Mouse (Mus musculus) limb, embryonic 14.5 days (tissue): Measurements from ENCODE around the gene Sema5b. TPM values are rescaled to one million over a fixed set of nuclear protein-coding genes. Genes with fewer than 3 reads are reported as not detected.

ENCODE experiments used
- ATAC-seq: fragments of 200-750 bp; cut with Nextera tagmentation; 2 replicates; pipeline ENCODE4 v1.8.0; 2017; ENCODE audit warnings: low read depth, moderate number of reproducible peaks, moderate TSS enrichment; ENCODE audit not compliant: low FRiP score
- DNase-seq: peaks from one replicate; pipeline ENCODE4 v3.0.0-alpha.2; 2015; ENCODE audit warnings: low spot score
- H3K27ac ChIP-seq: fragments of 300-500 bp; sonication (generic); replicated peaks from 2 replicates; pipeline ENCODE4 v1.5.1; 2014; ENCODE audit warnings: low read depth, mild to moderate bottlenecking, low read length, moderate library complexity, mixed read lengths
- H3K27me3 ChIP-seq: fragments of 300-500 bp; sonication (generic); 2 replicates; pipeline ENCODE4 v1.6.1; 2014; ENCODE audit warnings: low read length, mixed read lengths; ENCODE audit not compliant: control insufficient read depth, insufficient read depth
- H3K36me3 ChIP-seq: fragments of 300-500 bp; sonication (generic); 2 replicates; pipeline ENCODE4 v1.6.1; 2014; ENCODE audit warnings: mild to moderate bottlenecking, low read length, moderate library complexity, mixed read lengths; ENCODE audit not compliant: control insufficient read depth, insufficient read depth
- H3K4me1 ChIP-seq: fragments of 300-500 bp; sonication (generic); 2 replicates; pipeline ENCODE4 v1.6.1; 2014; ENCODE audit warnings: antibody characterized with exemption, low read length, mixed read lengths; ENCODE audit not compliant: control insufficient read depth, insufficient read depth
- H3K4me2 ChIP-seq: fragments of 300-500 bp; sonication (generic); replicated peaks from 2 replicates; pipeline ENCODE4 v1.6.1; 2014; ENCODE audit warnings: low read depth, mild to moderate bottlenecking, low read length, moderate library complexity; ENCODE audit not compliant: severe bottlenecking
- H3K4me3 ChIP-seq: fragments of 300-500 bp; sonication (generic); replicated peaks from 2 replicates; pipeline ENCODE4 v1.5.1; 2014; ENCODE audit warnings: low read length
- H3K9ac ChIP-seq: fragments of 300-500 bp; sonication (generic); 2 replicates; pipeline ENCODE4 v1.6.1; 2014; ENCODE audit warnings: mild to moderate bottlenecking, low read depth, low read length, moderate library complexity; ENCODE audit not compliant: severe bottlenecking
- H3K9me3 ChIP-seq: fragments of 300-500 bp; sonication (generic); 2 replicates; pipeline ENCODE4 v1.6.1; 2016; ENCODE audit warnings: low read length; ENCODE audit not compliant: control insufficient read depth
- POLR2A ChIP-seq: fragments of 200-500 bp; IDR thresholded peaks from 2 replicates; pipeline ENCODE4 v1.8.0; 2012; ENCODE audit warnings: inconsistent platforms, mild to moderate bottlenecking, moderate library complexity, borderline replicate concordance; ENCODE audit not compliant: insufficient read depth, insufficient read length; ENCODE audit errors: extremely low read depth
- WGBS: fragments of 180-500 bp; shearing (Covaris S2); extraction: QIAGEN DNeasy Blood & Tissue Kit; methylation state at CpG from one replicate; pipeline ENCODE4 v1.1.7; 2014; 5-methylcytosine and 5-hydroxymethylcytosine counted together
- polyA plus RNA-seq, 2 experiments: library from polyadenylated mRNA; depleted of rRNA in 1 of 2; stranded (reverse) in 1 of 2; unstranded in 1 of 2; fragments of >200 nt; fragmentation: Nextera tagmentation in 1 of 2; extraction: Ambion mirVana in 1 of 2; gene quantifications; 2 replicates each; pipeline versions ENCODE4 v1.2.1 to v1.2.3; 2012 to 2014

The Sema5b gene
- polyA plus RNA-seq, 2 experiments, result 4.2 to 17.4 TPM

GRCm38 (mm10) chr16:35601426-35601825 is 60.5 kb downstream of the Sema5b start:
- ATAC-seq, result no peak

GRCm38 (mm10) chr16:35602529-35602928 is 61.6 kb downstream of the Sema5b start:
- WGBS, result 78% methylated on average over 9 of the region's 9 CpGs
- H3K9me3 ChIP-seq, result no peaks in the 10 kb centered on the region
- no peak for TF ChIP-seq POLR2A
- peaks cover 14% of the 10 kb centered on the region for H3K4me1 ChIP-seq
- H3K27ac ChIP-seq, result no peak overlapping the region
- H3K9ac ChIP-seq, result no peak overlapping the region
- no peaks in the 10 kb centered on the region for H3K36me3 ChIP-seq
- DNase-seq, result no peak
- no peak for ATAC-seq
- H3K27me3 ChIP-seq, result no peaks in the 10 kb centered on the region
- H3K4me2 ChIP-seq, result no peak overlapping the region
- H3K4me3 ChIP-seq, result no peak overlapping the region

More at GRCm38 (mm10) chr16:35601426-35601825, 60.5 kb downstream of the Sema5b start:
- no peak overlapping the region for H3K27ac ChIP-seq
- H3K4me1 ChIP-seq, result peaks cover 24% of the 10 kb centered on the region
- H3K9me3 ChIP-seq, result no peaks in the 10 kb centered on the region
- H3K9ac ChIP-seq, result no peak overlapping the region
- no peak overlapping the region for H3K4me2 ChIP-seq
- TF ChIP-seq POLR2A, result no peak
- no peaks in the 10 kb centered on the region for H3K27me3 ChIP-seq
- no peak for DNase-seq
- no peak overlapping the region for H3K4me3 ChIP-seq
- no peaks in the 10 kb centered on the region for H3K36me3 ChIP-seq
- WGBS, result 84% methylated on average over 6 of the region's 6 CpGs

GRCm38 (mm10) chr16:35603729-35604522 is 63.0 kb downstream of the Sema5b start:
- WGBS, result 55% methylated on average over 20 of the region's 20 CpGs
- no peak overlapping the region for H3K9ac ChIP-seq
- DNase-seq (peak; percentile 76), ATAC-seq (peak; percentile 68)
- no peak overlapping the region for H3K4me3 ChIP-seq
- no peak overlapping the region for H3K4me2 ChIP-seq
- no peaks in the 10 kb centered on the region for H3K9me3 ChIP-seq
- peaks cover 5% of the 10 kb centered on the region for H3K4me1 ChIP-seq
- no peak for TF ChIP-seq POLR2A
- H3K36me3 ChIP-seq, result no peaks in the 10 kb centered on the region
- H3K27ac ChIP-seq, result no peak overlapping the region
- no peaks in the 10 kb centered on the region for H3K27me3 ChIP-seq

- Histone ChIP-seq H3K27ac (no peak overlapping the region), H3K9ac (no peak overlapping the region), H3K4me2 (no peak overlapping the region), H3K36me3 (no peaks in the 10 kb centered on the region), H3K9me3 (no peaks in the 10 kb centered on the region), H3K27me3 (no peaks in the 10 kb centered on the region), H3K4me3 (no peak overlapping the region), H3K4me1 (peaks cover 5% of the 10 kb centered on the region)
- DNase-seq (no peak), ATAC-seq (no peak)
- no peak for TF ChIP-seq POLR2A
- WGBS, result 81% methylated on average over 3 of the region's 3 CpGs
Measured at GRCm38 (mm10) chr16:35607250-35607649, 66.3 kb downstream of the Sema5b start.

GRCm38 (mm10) chr16:35608244-35608643 is 67.3 kb downstream of the Sema5b start:
- H3K27me3 ChIP-seq, result no peaks in the 10 kb centered on the region
- H3K9ac ChIP-seq, result no peak overlapping the region
- H3K27ac ChIP-seq, result no peak overlapping the region
- DNase-seq (no peak), ATAC-seq (no peak)
- 17% methylated on average over 3 of the region's 3 CpGs for WGBS
- no peak overlapping the region for H3K4me2 ChIP-seq
- TF ChIP-seq POLR2A, result no peak
- H3K9me3 ChIP-seq, result no peaks in the 10 kb centered on the region
- H3K4me1 ChIP-seq, result peaks cover 5% of the 10 kb centered on the region
- no peaks in the 10 kb centered on the region for H3K36me3 ChIP-seq
- H3K4me3 ChIP-seq, result no peak overlapping the region
